Mouse (Mus musculus) c-Kit-positive CD71-negative TER-119-negative erythroid progenitor cells, embryonic 14.5 days (primary cell): Measurements from ENCODE around the gene Olfr214.
"Not testable (repeated sequence)": the region's sequence is repeated elsewhere in the genome, so short reads cannot be mapped to it uniquely, and the experiment has no call there.

Experiments
- DNase-seq: peaks from one replicate; pipeline ENCODE4 v3.0.0-alpha.2; 2013; ENCODE audit warnings: low read depth

Olfr214 gene

DNA sequence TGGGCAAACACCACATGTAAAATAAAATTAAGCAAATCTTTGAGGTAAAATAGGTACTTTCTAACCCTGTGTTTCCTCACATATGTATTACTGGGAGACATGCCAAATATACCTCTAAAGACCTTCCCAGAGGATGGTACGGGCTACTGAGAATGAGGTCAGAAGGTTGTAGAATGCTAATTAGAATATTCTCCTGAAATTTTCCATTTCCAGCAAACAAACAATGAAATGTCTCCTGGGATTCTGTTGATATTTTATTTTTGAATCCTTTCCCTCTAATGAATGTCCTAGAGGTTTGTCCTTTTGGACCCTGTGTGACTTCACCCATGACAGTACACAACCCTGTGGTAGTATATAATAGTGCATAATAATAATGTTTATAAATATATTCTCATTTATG is at the start of gene Olfr214:
Gene Olfr214, plus strand, starts transcription at position 301 of the 400 bp plus-strand sequence.
- no peak for DNase-seq

DNA sequence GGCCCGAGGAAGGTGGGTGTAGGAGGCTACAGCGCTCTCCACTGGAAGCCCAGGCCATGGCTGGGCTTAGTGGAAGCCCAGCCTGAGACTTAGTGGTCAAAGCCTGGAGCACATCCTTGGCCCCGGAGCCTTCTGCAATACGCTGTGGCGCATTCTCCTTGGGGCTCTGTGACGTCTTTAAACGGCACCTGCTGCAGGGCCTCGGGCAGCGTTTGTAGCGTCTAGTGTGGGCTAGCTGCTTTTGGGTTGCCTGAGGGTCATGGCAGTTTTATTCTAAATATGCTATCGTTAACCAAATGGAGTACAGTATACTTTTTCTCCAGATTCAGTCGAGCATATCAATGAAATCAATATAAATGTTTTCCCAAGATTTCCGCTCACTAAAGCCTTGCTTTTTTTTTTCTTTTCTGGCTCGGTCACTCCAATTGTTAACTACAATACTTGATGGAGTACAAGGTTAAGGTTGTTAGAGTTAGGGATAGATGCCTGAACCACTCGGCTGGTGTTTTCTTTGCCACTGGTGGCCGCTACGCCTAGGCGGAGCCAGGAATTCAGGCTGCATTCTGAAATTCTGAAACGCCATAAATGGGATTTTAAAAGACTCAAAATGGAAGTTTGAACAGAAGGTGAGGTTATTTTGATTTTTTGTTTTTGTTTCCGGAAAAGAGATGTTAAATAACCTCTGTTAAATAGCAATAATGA is 47.6 kb upstream of the Olfr214 start, which contains the start of gene Olfr212:
Gene Olfr212, plus strand, starts transcription at position 215 of the 702 bp plus-strand sequence.
- not testable (repeated sequence) for DNase-seq

GRCm38 (mm10) chr6:116514832-116515231 is 39.2 kb upstream of the Olfr214 start:
- no peak for DNase-seq

DNA sequence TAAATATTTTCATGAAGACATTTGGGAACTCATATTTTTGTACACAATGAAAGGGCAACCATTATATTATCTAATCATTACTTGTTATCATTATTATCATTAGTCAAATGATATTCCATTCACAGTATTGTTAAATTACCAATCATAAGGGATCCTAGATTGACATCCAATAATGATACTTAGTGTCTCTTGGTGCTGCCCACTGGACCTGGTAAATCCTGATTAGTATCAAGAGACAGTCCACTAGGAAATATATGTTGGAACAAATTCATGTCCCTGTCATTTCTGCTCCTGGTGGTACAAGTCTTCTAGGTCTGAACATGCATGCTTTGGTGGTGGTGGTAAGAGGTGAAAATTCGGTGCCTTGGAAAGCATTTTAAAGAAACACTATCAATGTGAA is 15.9 kb upstream of the Olfr214 start, which contains the start of gene Olfr213:
Gene Olfr213, plus strand, starts transcription at position 301 of the 400 bp plus-strand sequence.
- DNase-seq: no peak

GRCm38 (mm10) chr6:116542500-116542899 is 11.5 kb upstream of the Olfr214 start:
- DNase-seq: no peak

- not testable (repeated sequence) for DNase-seq
Observed at GRCm38 (mm10) chr6:116550841-116551240, 3.2 kb upstream of the Olfr214 start, which contains the start of gene Gm5580. Gene Gm5580, plus strand, starts transcription at chr6:116551141.

DNA sequence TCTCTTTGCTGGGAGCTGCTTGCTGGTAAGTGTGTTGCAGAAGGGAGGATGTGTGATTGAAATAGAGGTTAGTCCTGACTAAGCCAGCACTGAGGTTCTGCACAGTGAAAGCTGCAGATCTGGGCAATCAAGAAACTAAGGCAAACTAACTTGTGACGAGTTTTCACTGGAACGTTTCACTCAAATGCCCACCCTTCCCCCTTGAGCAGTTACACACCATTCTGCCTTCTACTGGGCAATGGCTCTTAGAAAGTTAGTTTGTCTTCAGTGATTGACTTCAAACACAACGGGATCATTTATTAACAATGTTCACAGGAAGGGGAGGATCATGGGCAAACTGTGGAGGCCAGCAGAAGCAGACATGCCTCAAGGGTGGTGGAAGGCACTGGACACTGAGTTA is 917 bp downstream of the Olfr214 start:
- no peak for DNase-seq

- peak; percentile 47 for DNase-seq
Observed at GRCm38 (mm10) chr6:116569834-116570233, 15.8 kb downstream of the Olfr214 start.

DNA sequence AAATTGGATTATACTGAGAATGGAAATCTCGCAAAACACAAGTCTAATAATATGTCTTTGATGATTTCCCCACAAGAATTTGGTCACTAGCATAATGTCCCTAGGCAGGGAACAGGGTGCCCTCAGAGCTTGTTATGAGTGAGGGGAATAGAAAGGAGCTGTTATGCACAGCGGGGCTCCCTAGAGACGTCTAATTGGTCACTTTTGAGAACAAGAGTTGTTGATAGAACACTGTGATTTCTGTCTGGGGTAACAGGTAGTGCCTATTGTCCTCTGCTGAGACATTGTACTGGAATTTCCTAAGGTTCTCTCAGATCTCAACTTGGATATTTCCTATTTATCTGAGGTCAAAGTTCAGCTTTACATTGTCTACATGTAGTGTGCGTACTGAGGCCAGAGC is 30.1 kb downstream of the Olfr214 start, which contains the start of gene Olfr215:
Gene Olfr215, minus strand, starts transcription at position 101 of the 400 bp plus-strand sequence.
- DNase-seq: no peak

- DNase-seq: not testable (repeated sequence)
Observed at GRCm38 (mm10) chr6:116600969-116601368, 46.9 kb downstream of the Olfr214 start.

DNA sequence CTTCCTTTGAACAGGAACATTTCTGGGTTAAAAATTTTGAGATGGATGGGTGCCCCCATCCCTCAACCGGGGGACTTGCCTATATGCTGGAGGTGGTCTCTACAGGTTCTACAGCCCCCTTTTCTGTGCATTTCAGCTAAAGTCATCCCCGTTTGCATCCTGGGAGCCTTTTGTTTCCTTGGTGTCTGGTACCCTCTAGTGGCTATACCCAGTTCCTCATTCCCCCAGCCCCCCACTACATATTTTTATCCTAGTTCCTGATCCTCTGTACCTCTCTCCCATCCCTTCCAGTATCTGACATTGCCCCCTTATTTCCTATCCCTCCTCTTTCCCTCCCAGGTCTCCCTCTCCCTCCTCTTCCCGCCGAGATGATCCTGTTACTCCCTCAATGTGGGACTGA is 53.2 kb downstream of the Olfr214 start:
- DNase-seq: no peak
